Mouse (Mus musculus) 3T3-L1 (cell line): ENCODE measurements at regions not wholly inside any gene's neighbourhood (a gene's known extent, or its start where the extent isn't known, plus 50 kb on each side); places are given as distances from the start of the nearest gene placed in this dataset.

ENCODE experiments used
- DNase-seq: peaks from one replicate; pipeline ENCODE4 v3.0.0-alpha.2; 2015; ENCODE audit warnings: low read depth, low spot score

- no peak for DNase-seq
These were observed 58.2 kb upstream of the Ttc29 start for GRCm38 (mm10) chr8:78154873-78155272.

GRCm38 (mm10) chr8:78162046-78162445 lies 51.1 kb upstream of the Ttc29 start:
- DNase-seq = no peak

GRCm38 (mm10) chr8:78162763-78163508 lies 50.2 kb upstream of the Ttc29 start:
- no peak for DNase-seq
